24 mouse cellular contexts compared by ENCODE assay signal in genomic region chr10:103649848-103650247, GRCm38 (mm10).
"Had no signal": no experiment of that assay in that cellular context is flagged by ENCODE, and none has a peak within 500 bp of the region (broad histone marks: within the 10 kb centered on the region; RNA-seq: fewer than 3 reads in every experiment).

No protein-coding gene starts in this region.

- H3K9ac ChIP-seq: heart, embryonic 12.5 days; hindbrain, embryonic 13.5 days; hindbrain, embryonic 15.5 days; limb, embryonic 12.5 days; limb, embryonic 15.5 days; liver, embryonic 12.5 days; liver, embryonic 14.5 days had no signal

- H3K4me3 ChIP-seq: gastrocnemius, adult 2 months; heart, embryonic 10.5 days; heart, embryonic 12.5 days; hindbrain, embryonic 13.5 days; hindbrain, embryonic 15.5 days; limb, embryonic 12.5 days; limb, embryonic 15.5 days; liver, embryonic 12.5 days had no signal

- DNase-seq: gastrocnemius, adult 2 months; gastrocnemius, postnatal 10 days; gastrocnemius, postnatal 25 days; heart, adult 18-20 months; heart, postnatal 14 days; heart, postnatal 36 days; kidney, adult 11 months; kidney, adult 2 months; kidney, adult 9 months; kidney, postnatal 14 days; kidney, postnatal 36 days; layer of hippocampus, adult 9-11 months; layer of hippocampus, postnatal 36 days; left cerebral cortex, postnatal 4 days had no signal

- H3K27me3 ChIP-seq: heart, embryonic 12.5 days; hindbrain, embryonic 13.5 days; hindbrain, embryonic 15.5 days; limb, embryonic 12.5 days; limb, embryonic 15.5 days; liver, embryonic 12.5 days had no signal

- H3K4me2 ChIP-seq: heart, embryonic 12.5 days; hindbrain, embryonic 13.5 days; hindbrain, embryonic 15.5 days; limb, embryonic 12.5 days; limb, embryonic 15.5 days; liver, embryonic 12.5 days had no signal

- ATAC-seq: hindbrain, postnatal 0 days; intestine, embryonic 16.5 days; liver, embryonic 12.5 days had no signal

- H3K27ac ChIP-seq: gastrocnemius, adult 2 months; heart, embryonic 10.5 days; hindbrain, embryonic 13.5 days; hindbrain, embryonic 15.5 days; hindbrain, postnatal 0 days; limb, embryonic 12.5 days; limb, embryonic 15.5 days; liver, embryonic 12.5 days; liver, embryonic 14.5 days had no signal

- H3K4me1 ChIP-seq: heart, embryonic 10.5 days; heart, embryonic 12.5 days; hindbrain, embryonic 13.5 days; hindbrain, embryonic 15.5 days; limb, embryonic 12.5 days; limb, embryonic 15.5 days; liver, embryonic 12.5 days had no signal

- H3K36me3 ChIP-seq: heart, embryonic 10.5 days; heart, embryonic 12.5 days; hindbrain, embryonic 13.5 days; hindbrain, embryonic 15.5 days; limb, embryonic 12.5 days; limb, embryonic 15.5 days; liver, embryonic 12.5 days had no signal

- H3K9me3 ChIP-seq: heart, embryonic 10.5 days; heart, embryonic 12.5 days; hindbrain, embryonic 13.5 days; hindbrain, embryonic 15.5 days; limb, embryonic 12.5 days; limb, embryonic 15.5 days; liver, embryonic 12.5 days had no signal
